Mouse (Mus musculus): ENCODE data around the gene Elfn2.

DNA sequence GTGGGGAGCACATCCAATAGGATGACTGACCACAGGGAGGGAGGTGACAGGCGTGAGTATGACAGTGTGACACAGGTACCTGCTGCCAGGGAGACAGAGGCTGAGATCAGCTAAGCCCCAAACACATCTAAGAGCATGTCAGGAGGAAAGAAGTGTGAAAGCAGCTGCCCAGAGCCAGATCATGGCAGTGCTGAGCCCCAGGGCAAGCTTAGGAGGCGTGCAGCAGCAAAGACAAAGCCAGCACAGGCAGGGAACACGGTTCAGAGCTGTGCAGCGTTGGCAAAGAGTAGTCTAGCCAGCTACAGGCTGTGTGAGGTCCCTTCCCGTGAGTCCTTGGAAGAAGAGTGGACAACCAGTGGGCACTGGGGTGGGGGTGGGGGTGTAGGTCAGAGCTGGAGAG lies 40.9 kb downstream of the Elfn2 start:
- no peak for TF ChIP-seq TAL1 (IDR thresholded peaks at IDR 0.05; ENCODE audit: low read length)
- TF ChIP-seq GATA1 (IDR thresholded peaks at IDR 0.05; ENCODE audit: low read length) = no peak

All from erythroblast, embryonic 14.5 days (primary cell).